In genomic region chr7:109967805-109968579, GRCm38 (mm10) we compare ENCODE assay signal across 8 mouse cellular contexts. TPM values are rescaled to one million over a fixed set of nuclear protein-coding genes. Genes with fewer than 3 reads are reported as not detected.
DNase-seq lines count a peak whose midpoint lies in the region; ATAC-seq and TF ChIP-seq lines count a peak whose summit lies in the region.

No protein-coding gene starts in this region.

- no peaks in the 10 kb centered on the region for H3K9me3 ChIP-seq in kidney, embryonic 14.5 days (ENCODE audit: control insufficient read depth, low read length)
- H3K9me3 ChIP-seq in forebrain, embryonic 14.5 days (replicated peaks; ENCODE audit: control insufficient read depth, low read length), result no peaks in the 10 kb centered on the region
- no peaks in the 10 kb centered on the region for H3K9me3 ChIP-seq in hindbrain, postnatal 0 days (ENCODE audit: low read length)
- no peaks in the 10 kb centered on the region for H3K9me3 ChIP-seq in midbrain, embryonic 14.5 days (ENCODE audit: control insufficient read depth, low read length)

- H3K27me3 ChIP-seq in kidney, embryonic 14.5 days (ENCODE audit: control insufficient read depth, insufficient read depth, low read length), result no peaks in the 10 kb centered on the region
- H3K27me3 ChIP-seq in forebrain, embryonic 14.5 days (replicated peaks; ENCODE audit: control insufficient read depth, insufficient read depth, low read length), result no peaks in the 10 kb centered on the region
- no peaks in the 10 kb centered on the region for H3K27me3 ChIP-seq in hindbrain, postnatal 0 days (ENCODE audit: insufficient read depth, low read length)
- no peaks in the 10 kb centered on the region for H3K27me3 ChIP-seq in midbrain, embryonic 14.5 days (ENCODE audit: control insufficient read depth, insufficient read depth, low read length)

- no peak overlapping the region for H3K4me3 ChIP-seq in kidney, embryonic 14.5 days (ENCODE audit: low read length)
- no peak overlapping the region for H3K4me3 ChIP-seq in bone marrow, adult 2 months (replicated peaks; ENCODE audit: control insufficient read depth, low read depth, low read length)
- no peak overlapping the region for H3K4me3 ChIP-seq in forebrain, embryonic 14.5 days (ENCODE audit: low read depth, low read length)
- H3K4me3 ChIP-seq in hindbrain, postnatal 0 days (ENCODE audit: low read length), result no peak overlapping the region
- H3K4me3 ChIP-seq in midbrain, embryonic 14.5 days (replicated peaks; ENCODE audit: low read depth, low read length), result no peak overlapping the region

- H3K27ac ChIP-seq in kidney, embryonic 14.5 days (ENCODE audit: low read depth, low read length), result no peak overlapping the region
- peak overlapping the region; percentile 64 for H3K27ac ChIP-seq in bone marrow, adult 2 months (ENCODE audit: control insufficient read depth, insufficient read depth, low read depth, low read length, poor library complexity)
- H3K27ac ChIP-seq in forebrain, embryonic 14.5 days (ENCODE audit: low read depth, low read length), result peak overlapping the region; percentile 81
- H3K27ac ChIP-seq in hindbrain, postnatal 0 days, result peak overlapping the region; percentile 65
- H3K27ac ChIP-seq in midbrain, embryonic 14.5 days (replicated peaks; ENCODE audit: low read depth, low read length), result peak overlapping the region; percentile 73

- peaks cover 4% of the 10 kb centered on the region; the same call in 1 of the 2 replicates for H3K36me3 ChIP-seq in kidney, embryonic 14.5 days (ENCODE audit: control insufficient read depth, insufficient read depth, low read length)
- peaks cover 6% of the 10 kb centered on the region for H3K36me3 ChIP-seq in forebrain, embryonic 14.5 days (ENCODE audit: control insufficient read depth, insufficient read depth, low read length)
- H3K36me3 ChIP-seq in hindbrain, postnatal 0 days (ENCODE audit: insufficient read depth, low read length), result no peaks in the 10 kb centered on the region
- peaks cover 7% of the 10 kb centered on the region for H3K36me3 ChIP-seq in midbrain, embryonic 14.5 days (ENCODE audit: control insufficient read depth, insufficient read depth, low read length)

- TF ChIP-seq CTCF in bone marrow, adult 2 months (IDR thresholded peaks at IDR 0.05; ENCODE audit: control insufficient read depth, insufficient read depth, low read length), result no peak
- no peak for TF ChIP-seq CTCF in hindbrain, postnatal 0 days (IDR thresholded peaks at IDR 0.05; ENCODE audit: low read depth)

- no peak for DNase-seq in kidney, postnatal 4 days
- DNase-seq in forebrain, embryonic 14.5 days (ENCODE audit: low spot score), result peak; percentile 92
- peak; percentile 78 for DNase-seq in hindbrain, postnatal 0 days (ENCODE audit: low spot score)
- DNase-seq in midbrain, embryonic 14.5 days, result peak; percentile 64
- no peak for DNase-seq in urinary bladder, postnatal 10 days (ENCODE audit: low spot score)

- no peak for TF ChIP-seq POLR2A in bone marrow, adult 2 months (IDR thresholded peaks at IDR 0.05; ENCODE audit: borderline replicate concordance, control insufficient read depth, low read depth, low read length)

- 0 out of 2 replicates have a peak, but pooled peaks cover 2% of the 10 kb centered on the region for H3K4me1 ChIP-seq in kidney, embryonic 14.5 days (ENCODE audit: control insufficient read depth, insufficient read depth, low read length)
- H3K4me1 ChIP-seq in bone marrow, adult 2 months (ENCODE audit: control insufficient read depth, insufficient read depth, low read length), result no peaks in the 10 kb centered on the region; the same call in 1 of the 2 replicates
- peaks cover 10% of the 10 kb centered on the region; the same call in 1 of the 2 replicates for H3K4me1 ChIP-seq in forebrain, embryonic 14.5 days (ENCODE audit: control insufficient read depth, insufficient read depth, low read length)
- H3K4me1 ChIP-seq in hindbrain, postnatal 0 days (ENCODE audit: insufficient read depth, low read length), result no peaks in the 10 kb centered on the region
- H3K4me1 ChIP-seq in midbrain, embryonic 14.5 days (ENCODE audit: control insufficient read depth, insufficient read depth, low read length), result no peaks in the 10 kb centered on the region

- H3K4me2 ChIP-seq in kidney, embryonic 14.5 days (replicated peaks; ENCODE audit: low read depth, low read length), result no peak overlapping the region
- H3K4me2 ChIP-seq in forebrain, embryonic 14.5 days (ENCODE audit: low read length), result no peak overlapping the region
- no peak overlapping the region for H3K4me2 ChIP-seq in hindbrain, postnatal 0 days (ENCODE audit: low read depth, low read length)
- no peak overlapping the region; the same call in 1 of the 2 replicates for H3K4me2 ChIP-seq in midbrain, embryonic 14.5 days (ENCODE audit: low read length)

- H3K9ac ChIP-seq in kidney, embryonic 14.5 days (ENCODE audit: low read depth, low read length), result peak overlapping the region; percentile 18; the same call in 1 of the 2 replicates
- no peak overlapping the region; the same call in 1 of the 2 replicates for H3K9ac ChIP-seq in forebrain, embryonic 14.5 days (ENCODE audit: low read length)
- no peak overlapping the region for H3K9ac ChIP-seq in hindbrain, postnatal 0 days (replicated peaks; ENCODE audit: low read length)
- no peak overlapping the region for H3K9ac ChIP-seq in midbrain, embryonic 14.5 days (replicated peaks; ENCODE audit: low read length)

- no peak for ATAC-seq in kidney, embryonic 14.5 days (ENCODE audit: low FRiP score, low TSS enrichment)
- peak; percentile 86 for ATAC-seq in forebrain, embryonic 14.5 days
- ATAC-seq in hindbrain, postnatal 0 days, result peak; percentile 89
- peak; percentile 74; the same call in 1 of the 2 replicates for ATAC-seq in midbrain, embryonic 14.5 days (ENCODE audit: low FRiP score, low TSS enrichment)
- ATAC-seq in erythroblast, adult 5-6 weeks (replicated peaks; ENCODE audit: low FRiP score, poor library complexity, severe bottlenecking), result no peak

- 81% methylated on average over 11 of the region's 11 CpGs for WGBS in kidney, embryonic 14.5 days
- WGBS in bone marrow, adult 2 months, result 41% methylated on average over 11 of the region's 11 CpGs
- 29% methylated on average over 11 of the region's 11 CpGs for WGBS in forebrain, embryonic 14.5 days
- 38% methylated on average over 11 of the region's 11 CpGs for WGBS in hindbrain, postnatal 0 days
- 59% methylated on average over 11 of the region's 11 CpGs for WGBS in midbrain, embryonic 14.5 days

RNA-seq across cellular contexts. Expression of gene Dennd5a, which starts 7.7 kb away (rescaled TPM):
- 38.9 and 43.4 TPM in 2 replicates for polyA plus RNA-seq in kidney, embryonic 14.5 days (2014; fragmentation: Nextera tagmentation; extraction: Ambion mirVana)
- 27.2 and 54.9 TPM in 2 replicates for polyA plus RNA-seq in bone marrow, adult 2 months (2011; ENCODE audit: insufficient read depth, insufficient read length, low replicate concordance, missing spikeins)
- polyA plus RNA-seq in forebrain, embryonic 14.5 days (2014; fragmentation: Nextera tagmentation; extraction: Ambion mirVana), result 57.5 and 59.4 TPM in 2 replicates
- total RNA-seq in hindbrain, postnatal 0 days (2014; rRNA removed), result 174 and 191 TPM in 2 replicates
- polyA plus RNA-seq in hindbrain, postnatal 0 days (2015; fragmentation: Nextera tagmentation; extraction: Ambion mirVana), result 29.3 and 32.4 TPM in 2 replicates
- 54.6 and 57.2 TPM in 2 replicates for polyA plus RNA-seq in midbrain, embryonic 14.5 days (2014; fragmentation: Nextera tagmentation; extraction: Ambion mirVana)
- 54.6 and 55.8 TPM in 2 replicates for total RNA-seq in erythroblast, adult 5-6 weeks (2015; ENCODE audit: low replicate concordance)
- 19.8 and 26.3 TPM in 2 replicates for total RNA-seq in erythroblast, adult 5-6 weeks (2017; ENCODE audit: low replicate concordance)

RNA-seq across cellular contexts. Expression of gene Tmem41b, which starts 18.7 kb away (rescaled TPM):
- 48.7 and 72.5 TPM in 2 replicates for polyA plus RNA-seq in kidney, embryonic 14.5 days (2014; fragmentation: Nextera tagmentation; extraction: Ambion mirVana)
- polyA plus RNA-seq in bone marrow, adult 2 months (2011; ENCODE audit: insufficient read depth, insufficient read length, low replicate concordance, missing spikeins), result 12.1 and 18.8 TPM in 2 replicates
- polyA plus RNA-seq in forebrain, embryonic 14.5 days (2014; fragmentation: Nextera tagmentation; extraction: Ambion mirVana), result 71.8 and 81.5 TPM in 2 replicates
- total RNA-seq in hindbrain, postnatal 0 days (2014; rRNA removed), result 56.9 and 59.0 TPM in 2 replicates
- polyA plus RNA-seq in hindbrain, postnatal 0 days (2015; fragmentation: Nextera tagmentation; extraction: Ambion mirVana), result 58.7 and 59.6 TPM in 2 replicates
- 54.8 and 71.6 TPM in 2 replicates for polyA plus RNA-seq in midbrain, embryonic 14.5 days (2014; fragmentation: Nextera tagmentation; extraction: Ambion mirVana)
- 10.7 and 14.2 TPM in 2 replicates for total RNA-seq in erythroblast, adult 5-6 weeks (2015; ENCODE audit: low replicate concordance)
- 19.3 and 25.2 TPM in 2 replicates for total RNA-seq in erythroblast, adult 5-6 weeks (2017; ENCODE audit: low replicate concordance)

RNA-seq across cellular contexts. Expression of gene Ipo7, which starts 50.1 kb away (rescaled TPM):
- 21.9 and 22.5 TPM in 2 replicates for polyA plus RNA-seq in kidney, embryonic 14.5 days (2014; fragmentation: Nextera tagmentation; extraction: Ambion mirVana)
- 49.4 and 54.4 TPM in 2 replicates for polyA plus RNA-seq in bone marrow, adult 2 months (2011; ENCODE audit: insufficient read depth, insufficient read length, low replicate concordance, missing spikeins)
- polyA plus RNA-seq in forebrain, embryonic 14.5 days (2014; fragmentation: Nextera tagmentation; extraction: Ambion mirVana), result 15.4 and 18.6 TPM in 2 replicates
- total RNA-seq in hindbrain, postnatal 0 days (2014; rRNA removed), result 75.4 and 87.0 TPM in 2 replicates
- polyA plus RNA-seq in hindbrain, postnatal 0 days (2015; fragmentation: Nextera tagmentation; extraction: Ambion mirVana), result 27.7 and 28.0 TPM in 2 replicates
- polyA plus RNA-seq in midbrain, embryonic 14.5 days (2014; fragmentation: Nextera tagmentation; extraction: Ambion mirVana), result 19.2 and 21.3 TPM in 2 replicates
- 17.9 and 24.5 TPM in 2 replicates for total RNA-seq in erythroblast, adult 5-6 weeks (2015; ENCODE audit: low replicate concordance)
- total RNA-seq in erythroblast, adult 5-6 weeks (2017; ENCODE audit: low replicate concordance), result 33.1 and 39.3 TPM in 2 replicates

Comparison
In these comparisons a context has a peak if more than half of its experiments do, and no peak if none do; other contexts are left out.
1. ATAC-seq: peak in forebrain, embryonic 14.5 days (single experiment), hindbrain, postnatal 0 days (single experiment) and midbrain, embryonic 14.5 days (single experiment); none in kidney, embryonic 14.5 days (single experiment) and erythroblast, adult 5-6 weeks (single experiment).
2. DNase-seq: peak in forebrain, embryonic 14.5 days (single experiment), hindbrain, postnatal 0 days (single experiment) and midbrain, embryonic 14.5 days (single experiment); none in kidney, postnatal 4 days (0 of 2) and urinary bladder, postnatal 10 days (single experiment).